26 mouse cellular contexts compared by ENCODE assay signal in genomic region chr6:32160370-32160769, GRCm38 (mm10).
"Had no signal": no experiment of that assay in that cellular context is flagged by ENCODE, and none has a peak within 500 bp of the region (broad histone marks: within the 10 kb centered on the region; RNA-seq: fewer than 3 reads in every experiment).

No protein-coding gene starts in this region.

- H3K9me3 ChIP-seq: heart, embryonic 10.5 days; heart, embryonic 12.5 days; hindbrain, embryonic 10.5 days; hindbrain, embryonic 12.5 days; intestine, embryonic 15.5 days; limb, embryonic 10.5 days; limb, embryonic 12.5 days; liver, embryonic 13.5 days had no signal

- H3K27ac ChIP-seq: gastrocnemius, adult 2 months; heart, embryonic 10.5 days; hindbrain, embryonic 10.5 days; hindbrain, embryonic 12.5 days; hindbrain, embryonic 14.5 days; intestine, embryonic 15.5 days; left cerebral cortex, adult 2 months; limb, embryonic 10.5 days; limb, embryonic 12.5 days; liver, embryonic 13.5 days had no signal

- H3K4me2 ChIP-seq: heart, embryonic 12.5 days; hindbrain, embryonic 12.5 days; hindbrain, embryonic 14.5 days; intestine, embryonic 15.5 days; limb, embryonic 12.5 days; liver, embryonic 11.5 days; liver, embryonic 13.5 days had no signal

- H3K4me3 ChIP-seq: gastrocnemius, adult 2 months; heart, embryonic 10.5 days; heart, embryonic 12.5 days; hindbrain, embryonic 10.5 days; hindbrain, embryonic 12.5 days; intestine, embryonic 15.5 days; left cerebral cortex, adult 2 months; limb, embryonic 10.5 days; limb, embryonic 12.5 days; liver, embryonic 13.5 days had no signal

- H3K36me3 ChIP-seq: hindbrain, embryonic 12.5 days; intestine, embryonic 15.5 days; limb, embryonic 10.5 days; liver, embryonic 13.5 days had no signal

- H3K27me3 ChIP-seq: heart, embryonic 12.5 days; hindbrain, embryonic 12.5 days; intestine, embryonic 15.5 days; liver, embryonic 13.5 days had no signal

- H3K9ac ChIP-seq: heart, embryonic 12.5 days; hindbrain, embryonic 12.5 days; hindbrain, embryonic 14.5 days; intestine, embryonic 15.5 days; limb, embryonic 12.5 days; liver, embryonic 13.5 days had no signal

- H3K4me1 ChIP-seq: heart, embryonic 10.5 days; heart, embryonic 12.5 days; hindbrain, embryonic 12.5 days; intestine, embryonic 15.5 days; limb, embryonic 12.5 days; liver, embryonic 13.5 days had no signal

- DNase-seq: gastrocnemius, adult 2 months; gastrocnemius, postnatal 10 days; gastrocnemius, postnatal 25 days; heart, postnatal 10 days; heart, postnatal 4 days; kidney, adult 18-20 months; kidney, adult 8-10 months; kidney, postnatal 10 days; kidney, postnatal 25 days; kidney, postnatal 4 days; layer of hippocampus, adult 9-11 months; liver; liver, embryonic 13.5 days had no signal

- ATAC-seq: hindbrain, embryonic 16.5 days; inflammation-experienced regulatory T-cells, adult 6 months; intestine, embryonic 15.5 days; intestine, postnatal 0 days had no signal
